Mouse (Mus musculus): ENCODE measurements around the gene Gm28635. TPM values are rescaled to one million over a fixed set of nuclear protein-coding genes. Genes with fewer than 3 reads are reported as not detected.

The Gm28635 gene
- polyA plus RNA-seq, 1 experiment from 2014 or later: not detected

DNA sequence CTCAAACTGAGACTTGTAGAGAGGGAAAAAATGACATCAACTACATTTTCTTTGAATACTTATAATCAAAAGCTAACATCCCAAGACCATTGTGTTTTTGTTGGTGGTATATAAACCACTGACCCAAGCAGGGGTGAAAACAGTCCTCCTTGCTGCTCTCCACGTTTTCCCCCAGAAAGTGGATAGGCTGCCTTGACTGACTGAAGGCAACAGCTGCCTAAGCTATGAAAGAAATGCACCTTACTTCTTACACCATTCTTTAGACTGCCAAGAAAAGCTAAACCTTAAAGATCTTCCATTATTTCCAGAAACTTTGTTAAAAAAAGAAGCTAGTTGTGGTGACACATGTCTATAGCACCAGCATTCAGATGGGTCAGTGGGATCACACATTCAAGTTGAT lies 31.7 kb downstream of the Gm28635 start:
- Histone ChIP-seq H3K27ac (replicated peaks) (no peak overlapping the region), H3K9me3 (replicated peaks) (no peaks in the 10 kb centered on the region), H3K27me3 (ENCODE audit: low read depth, poor library complexity, severe bottlenecking) (no peaks in the 10 kb centered on the region), H3K4me3 (no peak overlapping the region), H3K36me3 (peaks cover 20% of the 10 kb centered on the region), H3K4me1 (peaks cover 19% of the 10 kb centered on the region)
- whole genome bisulfite sequencing: 87% methylated on average over 1 of the region's 1 CpGs
- no peak for DNase-seq (ENCODE audit: low spot score)

- no peaks in the 10 kb centered on the region for H3K9me3 ChIP-seq (replicated peaks)
- no peak overlapping the region for H3K27ac ChIP-seq (replicated peaks)
- H3K4me1 ChIP-seq: peaks cover 35% of the 10 kb centered on the region
- peaks cover 13% of the 10 kb centered on the region for H3K36me3 ChIP-seq
- H3K4me3 ChIP-seq: no peak overlapping the region
- no peak for DNase-seq (ENCODE audit: low spot score)
- no peaks in the 10 kb centered on the region for H3K27me3 ChIP-seq (ENCODE audit: low read depth, poor library complexity, severe bottlenecking)
Observed at GRCm38 (mm10) chr2:84640833-84641232, 37.0 kb downstream of the Gm28635 start.

- WGBS: 76% methylated on average over 5 of the region's 5 CpGs
- peaks cover 13% of the 10 kb centered on the region for H3K36me3 ChIP-seq
- no peaks in the 10 kb centered on the region for H3K27me3 ChIP-seq (ENCODE audit: low read depth, poor library complexity, severe bottlenecking)
- peaks cover 57% of the 10 kb centered on the region for H3K4me1 ChIP-seq
- peak overlapping the region; percentile 83 for H3K27ac ChIP-seq (replicated peaks)
- H3K9me3 ChIP-seq (replicated peaks): no peaks in the 10 kb centered on the region
- DNase-seq (ENCODE audit: low spot score): no peak
- no peak overlapping the region for H3K4me3 ChIP-seq
Observed at GRCm38 (mm10) chr2:84638428-84639220, 39.2 kb downstream of the Gm28635 start.

- peaks cover 64% of the 10 kb centered on the region for H3K4me1 ChIP-seq
- 52% methylated on average over 7 of the region's 7 CpGs for WGBS
- peaks cover 13% of the 10 kb centered on the region for H3K36me3 ChIP-seq
- no peaks in the 10 kb centered on the region for H3K9me3 ChIP-seq (replicated peaks)
- no peak for DNase-seq (ENCODE audit: low spot score)
- H3K27me3 ChIP-seq (ENCODE audit: low read depth, poor library complexity, severe bottlenecking): no peaks in the 10 kb centered on the region
- no peak overlapping the region for H3K4me3 ChIP-seq
- peak overlapping the region; percentile 83 for H3K27ac ChIP-seq (replicated peaks)
Observed at GRCm38 (mm10) chr2:84637452-84638165, 40.2 kb downstream of the Gm28635 start.

DNA sequence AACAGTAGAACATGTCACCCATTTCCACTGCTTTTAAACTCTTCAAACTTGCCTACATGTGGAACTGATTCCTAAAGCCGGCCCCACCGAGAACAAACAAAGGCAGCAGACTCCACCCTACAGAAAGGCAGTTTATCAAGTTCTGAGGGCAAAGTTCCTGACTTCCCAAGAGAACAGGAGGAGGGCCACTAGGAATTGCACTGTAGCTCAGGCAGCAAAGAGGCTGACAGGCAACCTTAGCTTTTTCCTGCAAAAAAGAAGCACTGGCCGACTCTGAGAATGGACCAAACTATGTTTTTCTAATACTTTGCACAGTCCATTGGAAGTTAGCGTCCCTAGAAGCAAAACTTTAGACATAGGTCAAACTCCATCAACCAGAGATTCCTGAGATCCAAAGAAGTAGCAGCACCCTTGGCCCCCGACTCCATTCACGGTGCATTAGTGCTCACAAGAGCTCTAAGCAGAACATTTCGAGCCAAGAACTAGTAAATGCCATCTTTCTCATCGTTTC lies 41.6 kb downstream of the Gm28635 start:
- Histone ChIP-seq H3K36me3 (0 out of 2 replicates have a peak, but pooled peaks cover 9% of the 10 kb centered on the region), H3K27me3 (ENCODE audit: low read depth, poor library complexity, severe bottlenecking) (no peaks in the 10 kb centered on the region), H3K9me3 (replicated peaks) (no peaks in the 10 kb centered on the region), H3K4me3 (peak overlapping the region; percentile 29), H3K27ac (replicated peaks) (peak overlapping the region; percentile 83), H3K4me1 (peaks cover 64% of the 10 kb centered on the region)
- 33% methylated on average over 8 of the region's 8 CpGs for WGBS
- DNase-seq (ENCODE audit: low spot score): no peak

DNA sequence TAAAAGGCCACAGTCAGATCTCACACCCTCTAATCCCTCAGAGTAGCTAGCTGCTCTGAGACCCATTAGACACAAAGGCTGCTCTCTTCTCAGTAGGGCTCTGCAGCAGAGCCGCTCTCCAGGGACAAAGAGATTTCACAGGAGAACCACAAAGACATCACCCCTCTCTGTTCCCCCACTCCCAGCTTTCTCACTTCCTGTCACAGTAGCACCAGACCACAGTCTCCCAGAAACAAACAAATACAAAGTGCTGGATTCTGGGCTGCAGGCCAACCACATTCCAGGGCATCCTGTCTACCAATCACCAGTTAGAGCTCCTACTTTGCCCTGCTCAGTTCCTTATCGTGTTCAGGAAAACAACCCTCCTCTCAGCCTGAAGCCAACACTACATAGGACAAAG lies 42.2 kb downstream of the Gm28635 start:
- H3K27me3 ChIP-seq (ENCODE audit: low read depth, poor library complexity, severe bottlenecking): no peaks in the 10 kb centered on the region
- peak; percentile 66 for DNase-seq (ENCODE audit: low spot score)
- H3K4me3 ChIP-seq: peak overlapping the region; percentile 29; the same call in 1 of the 2 replicates
- no peaks in the 10 kb centered on the region for H3K9me3 ChIP-seq (replicated peaks)
- WGBS: 3% methylated on average over 2 of the region's 2 CpGs
- H3K27ac ChIP-seq (replicated peaks): peak overlapping the region; percentile 83
- peaks cover 64% of the 10 kb centered on the region for H3K4me1 ChIP-seq
- H3K36me3 ChIP-seq: 0 out of 2 replicates have a peak, but pooled peaks cover 7% of the 10 kb centered on the region

GRCm38 (mm10) chr2:84634934-84635482 lies 42.8 kb downstream of the Gm28635 start:
- no peaks in the 10 kb centered on the region for H3K27me3 ChIP-seq (ENCODE audit: low read depth, poor library complexity, severe bottlenecking)
- peak overlapping the region; percentile 83 for H3K27ac ChIP-seq (replicated peaks)
- peak overlapping the region; percentile 29; the same call in 1 of the 2 replicates for H3K4me3 ChIP-seq
- 0 out of 2 replicates have a peak, but pooled peaks cover 6% of the 10 kb centered on the region for H3K36me3 ChIP-seq
- WGBS: 23% methylated on average over 4 of the region's 4 CpGs
- DNase-seq (ENCODE audit: low spot score): no peak
- no peaks in the 10 kb centered on the region for H3K9me3 ChIP-seq (replicated peaks)
- H3K4me1 ChIP-seq: peaks cover 64% of the 10 kb centered on the region

DNA sequence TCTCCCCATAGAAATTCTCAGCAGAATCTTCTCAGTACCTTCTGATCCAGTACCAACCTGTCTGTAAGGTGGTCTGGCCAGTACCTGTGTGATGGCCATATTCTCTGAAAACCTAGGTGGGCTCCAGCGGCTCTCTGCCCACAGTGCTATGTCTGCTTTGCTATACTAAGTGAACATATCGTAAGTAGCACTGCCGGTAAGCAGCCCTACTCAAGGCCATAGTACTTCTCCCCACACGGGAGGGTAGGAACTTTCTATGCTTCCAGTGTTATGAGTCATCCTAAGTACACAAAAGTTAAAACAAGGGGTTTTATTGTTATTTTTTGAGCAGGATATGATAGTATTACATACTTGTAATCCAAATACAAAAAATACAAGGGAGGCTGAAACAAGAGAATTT lies 43.8 kb downstream of the Gm28635 start:
- Histone ChIP-seq H3K4me3 (no peak overlapping the region), H3K4me1 (peaks cover 61% of the 10 kb centered on the region), H3K27ac (replicated peaks) (peak overlapping the region; percentile 83), H3K36me3 (0 out of 2 replicates have a peak, but pooled peaks cover 10% of the 10 kb centered on the region), H3K9me3 (replicated peaks) (no peaks in the 10 kb centered on the region), H3K27me3 (ENCODE audit: low read depth, poor library complexity, severe bottlenecking) (no peaks in the 10 kb centered on the region)
- 86% methylated on average over 4 of the region's 4 CpGs for WGBS
- DNase-seq (ENCODE audit: low spot score): no peak

DNA sequence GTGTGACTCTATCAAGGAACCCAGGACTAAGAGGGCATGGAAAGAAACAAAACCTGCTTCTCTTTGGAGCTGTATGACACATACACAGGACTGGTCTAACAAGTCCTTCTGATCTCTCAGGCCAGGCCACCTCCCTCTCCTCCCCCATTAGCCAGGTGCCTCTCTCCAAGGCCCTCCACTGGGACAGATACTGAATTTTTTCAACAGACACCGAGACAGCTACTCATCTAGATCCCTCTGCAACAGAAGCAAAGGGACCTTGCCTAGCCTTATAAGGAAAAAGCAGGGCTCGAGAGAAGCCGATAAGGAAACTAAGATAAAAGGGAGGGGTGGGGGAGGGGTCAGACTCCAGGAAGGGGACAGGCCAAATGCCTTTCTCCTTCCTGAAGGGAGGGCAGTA lies 44.8 kb downstream of the Gm28635 start:
- H3K27ac ChIP-seq (replicated peaks): peak overlapping the region; percentile 43; the same call in 1 of the 2 replicates
- H3K4me1 ChIP-seq: peaks cover 51% of the 10 kb centered on the region

DNA sequence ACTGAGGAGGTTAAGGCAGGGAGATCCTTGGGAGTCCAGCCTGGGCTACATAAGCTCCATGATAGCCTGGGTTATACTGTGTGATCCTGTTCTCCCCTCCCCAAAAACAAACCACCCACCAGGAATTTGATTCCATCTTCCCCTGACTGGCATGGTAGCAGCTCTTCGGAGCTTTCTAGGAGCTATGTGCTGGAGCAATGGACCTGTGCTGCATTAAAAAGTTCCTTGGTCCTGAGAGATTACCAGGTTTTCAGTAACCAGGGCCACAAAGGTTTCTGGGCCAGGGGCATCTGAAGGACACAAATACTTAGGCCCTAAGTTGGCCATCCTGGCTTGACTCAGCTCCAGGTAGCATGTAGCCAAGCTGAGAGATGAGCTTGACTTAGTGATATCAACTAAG lies 45.8 kb downstream of the Gm28635 start:
- Histone ChIP-seq H3K4me1 (peaks cover 49% of the 10 kb centered on the region), H3K9me3 (replicated peaks) (no peaks in the 10 kb centered on the region), H3K36me3 (0 out of 2 replicates have a peak, but pooled peaks cover 10% of the 10 kb centered on the region), H3K27me3 (ENCODE audit: low read depth, poor library complexity, severe bottlenecking) (no peaks in the 10 kb centered on the region), H3K4me3 (no peak overlapping the region), H3K27ac (replicated peaks) (no peak overlapping the region)
- WGBS: 96% methylated on average over 1 of the region's 1 CpGs
- no peak for DNase-seq (ENCODE audit: low spot score)

More for the DNA sequence above, 44.8 kb downstream of the Gm28635 start:
- Histone ChIP-seq H3K9me3 (replicated peaks) (no peaks in the 10 kb centered on the region), H3K36me3 (0 out of 2 replicates have a peak, but pooled peaks cover 10% of the 10 kb centered on the region), H3K4me3 (no peak overlapping the region), H3K27me3 (ENCODE audit: low read depth, poor library complexity, severe bottlenecking) (no peaks in the 10 kb centered on the region)
- no peak for DNase-seq (ENCODE audit: low spot score)
- 4% methylated on average over 3 of the region's 3 CpGs for WGBS

DNA sequence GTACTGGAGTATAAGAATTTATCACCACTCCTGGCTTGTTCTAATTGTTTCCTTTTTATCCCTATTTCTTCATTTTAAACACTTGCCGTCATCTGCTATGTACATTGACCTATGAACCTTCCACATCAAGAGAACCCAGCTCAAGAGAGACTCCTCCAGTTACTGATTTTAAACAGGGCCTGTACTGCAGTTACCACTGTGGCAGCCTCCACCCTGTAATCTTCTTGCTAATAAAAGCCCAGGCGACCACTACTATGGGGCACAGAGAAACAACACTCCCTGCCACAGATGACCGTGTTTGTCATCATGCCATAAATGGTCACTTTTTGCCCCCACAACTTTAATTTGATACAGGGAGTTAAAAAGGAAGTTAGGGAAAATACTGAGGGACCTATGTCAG lies 50.8 kb downstream of the Gm28635 start:
- Histone ChIP-seq H3K4me1 (peaks cover 8% of the 10 kb centered on the region), H3K36me3 (peaks cover 29% of the 10 kb centered on the region), H3K9me3 (replicated peaks) (no peaks in the 10 kb centered on the region), H3K4me3 (no peak overlapping the region), H3K27ac (replicated peaks) (no peak overlapping the region), H3K27me3 (ENCODE audit: low read depth, poor library complexity, severe bottlenecking) (no peaks in the 10 kb centered on the region)
- DNase-seq (ENCODE audit: low spot score): no peak
- WGBS: 73% methylated on average over 3 of the region's 3 CpGs

DNA sequence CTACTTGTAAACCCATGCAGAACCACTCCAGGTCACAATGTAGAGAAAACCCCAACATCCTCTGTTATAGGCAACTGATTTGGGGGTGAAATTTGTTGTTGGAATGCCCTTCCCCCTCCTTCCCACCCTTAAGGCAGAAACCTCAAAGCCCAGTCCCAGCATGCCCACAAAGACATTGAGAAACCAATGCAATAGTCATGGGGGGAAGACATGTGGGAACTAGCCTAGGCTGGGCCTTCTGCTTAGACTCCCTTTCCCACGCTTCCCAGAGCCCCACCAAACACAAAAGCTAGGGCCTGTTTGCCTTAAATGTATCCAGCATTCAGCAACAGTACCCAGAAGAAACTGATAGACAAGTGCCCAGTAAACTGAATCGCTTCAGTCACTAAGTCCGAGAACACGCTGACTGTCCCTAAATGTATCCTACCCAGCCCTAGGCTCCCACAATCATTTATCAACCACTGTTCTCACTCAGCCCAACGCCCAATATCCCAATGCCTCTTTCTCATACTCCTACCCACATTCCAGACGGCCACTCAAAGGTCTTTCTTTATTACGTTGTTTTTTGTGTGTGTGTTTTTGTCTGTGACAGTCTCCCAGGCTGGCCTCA lies 51.4 kb downstream of the Gm28635 start:
- DNase-seq (ENCODE audit: low spot score): no peak
- WGBS: 84% methylated on average over 7 of the region's 7 CpGs
- Histone ChIP-seq H3K27ac (replicated peaks) (no peak overlapping the region), H3K9me3 (replicated peaks) (no peaks in the 10 kb centered on the region), H3K4me1 (peaks cover 8% of the 10 kb centered on the region), H3K27me3 (ENCODE audit: low read depth, poor library complexity, severe bottlenecking) (no peaks in the 10 kb centered on the region), H3K36me3 (peaks cover 31% of the 10 kb centered on the region), H3K4me3 (no peak overlapping the region)

Data from midbrain, embryonic 10.5 days (tissue).